ENCODE assay signal across 8 mouse cellular contexts in genomic region chr2:168600750-168601490, GRCm38 (mm10). TPM values are rescaled to one million over a fixed set of nuclear protein-coding genes. Genes with fewer than 3 reads are reported as not detected.
DNase-seq lines count a peak whose midpoint lies in the region; ATAC-seq and TF ChIP-seq lines count a peak whose summit lies in the region.

No protein-coding gene starts in this region.

- peak overlapping the region; percentile 1 for H3K9ac ChIP-seq in ES-Bruce4 (ENCODE audit: low read depth, poor library complexity, severe bottlenecking)
- peak overlapping the region; percentile 69 for H3K9ac ChIP-seq in hindbrain, embryonic 14.5 days
- H3K9ac ChIP-seq in limb, embryonic 14.5 days (ENCODE audit: low read depth, low read length, severe bottlenecking), result peak overlapping the region; percentile 78

- no peaks in the 10 kb centered on the region for H3K79me3 ChIP-seq in C2C12 (ENCODE audit: low read depth)

- TF ChIP-seq EP300 in ES-Bruce4 (IDR thresholded peaks at IDR 0.05; ENCODE audit: insufficient read depth, low read depth, low read length), result no peak

- peak; percentile 62 for DNase-seq in embryonic facial prominence, embryonic 10.5 days (ENCODE audit: low spot score)
- peak; percentile 66 for DNase-seq in hindbrain, embryonic 14.5 days (ENCODE audit: low spot score)
- no peak for DNase-seq in limb, embryonic 14.5 days (ENCODE audit: low spot score)
- DNase-seq in right cerebral cortex, adult 2 months (ENCODE audit: low spot score in 2 of 2), result peak; percentile 67 to 69
- no peak for DNase-seq in yolk sac, embryonic 10.5 days (ENCODE audit: low spot score)
- DNase-seq in MN1 (ENCODE audit: low spot score), result no peak

- TF ChIP-seq CTCF in C2C12 (IDR thresholded peaks at IDR 0.05; ENCODE audit: control insufficient read depth, insufficient read depth, insufficient read length) (no peak), ES-Bruce4 (IDR thresholded peaks at IDR 0.05; ENCODE audit: low read depth, low read length) (no peak)

- no peaks in the 10 kb centered on the region for H3K9me3 ChIP-seq in ES-Bruce4 (replicated peaks; ENCODE audit: control insufficient read depth, insufficient read depth, low read length, poor library complexity, severe bottlenecking)
- no peaks in the 10 kb centered on the region for H3K9me3 ChIP-seq in embryonic facial prominence, embryonic 10.5 days
- H3K9me3 ChIP-seq in hindbrain, embryonic 14.5 days (ENCODE audit: control insufficient read depth, low read length), result no peaks in the 10 kb centered on the region
- H3K9me3 ChIP-seq in limb, embryonic 14.5 days (ENCODE audit: control insufficient read depth, low read length), result no peaks in the 10 kb centered on the region

- no peak overlapping the region for H3K27ac ChIP-seq in ES-Bruce4 (ENCODE audit: insufficient read depth, low read length)
- peak overlapping the region; percentile 80 for H3K27ac ChIP-seq in embryonic facial prominence, embryonic 10.5 days (replicated peaks)
- H3K27ac ChIP-seq in hindbrain, embryonic 14.5 days, result peak overlapping the region; percentile 66
- peak overlapping the region; percentile 89 for H3K27ac ChIP-seq in limb, embryonic 14.5 days (replicated peaks; ENCODE audit: low read depth, low read length)

- H3K4me3 ChIP-seq in C2C12 (ENCODE audit: insufficient read depth, poor library complexity, severe bottlenecking) (peak overlapping the region; percentile 30), ES-Bruce4 (ENCODE audit: low read depth, low read length) (peak overlapping the region; percentile 59)
- peak overlapping the region; percentile 68 for H3K4me3 ChIP-seq in embryonic facial prominence, embryonic 10.5 days
- H3K4me3 ChIP-seq in hindbrain, embryonic 14.5 days (replicated peaks; ENCODE audit: low read length), result peak overlapping the region; percentile 48
- peak overlapping the region; percentile 59 for H3K4me3 ChIP-seq in limb, embryonic 14.5 days (replicated peaks; ENCODE audit: low read length)

- TF ChIP-seq POLR2A in ES-Bruce4 (IDR thresholded peaks at IDR 0.05; ENCODE audit: insufficient read depth, low read length), result no peak
- TF ChIP-seq POLR2A in limb, embryonic 14.5 days (IDR thresholded peaks at IDR 0.05; ENCODE audit: borderline replicate concordance, extremely low read depth, insufficient read depth, insufficient read length), result no peak

- H3K27me3 ChIP-seq in C2C12 (ENCODE audit: control insufficient read depth, insufficient read depth, insufficient read length), result peaks cover 4% of the 10 kb centered on the region
- no peaks in the 10 kb centered on the region; the same call in 1 of the 2 replicates for H3K27me3 ChIP-seq in ES-Bruce4 (ENCODE audit: control insufficient read depth, insufficient read depth, low read length, poor library complexity, severe bottlenecking)
- peaks cover 95% of the 10 kb centered on the region for H3K27me3 ChIP-seq in embryonic facial prominence, embryonic 10.5 days (replicated peaks; ENCODE audit: low read depth, poor library complexity, severe bottlenecking)
- peaks cover 27% of the 10 kb centered on the region for H3K27me3 ChIP-seq in hindbrain, embryonic 14.5 days (ENCODE audit: control insufficient read depth, insufficient read depth, low read length)
- peaks cover 5% of the 10 kb centered on the region; the same call in 1 of the 2 replicates for H3K27me3 ChIP-seq in limb, embryonic 14.5 days (ENCODE audit: control insufficient read depth, insufficient read depth, low read length)

- WGBS in embryonic facial prominence, embryonic 10.5 days, result 1% methylated on average over 32 of the region's 32 CpGs
- WGBS in hindbrain, embryonic 14.5 days, result under 1% methylated on average over 32 of the region's 32 CpGs
- 2% methylated on average over 23 of the region's 32 CpGs for WGBS in limb, embryonic 14.5 days

- no peak; the same call in 1 of the 2 replicates for ATAC-seq in hindbrain, embryonic 14.5 days (ENCODE audit: low FRiP score)
- no peak for ATAC-seq in limb, embryonic 14.5 days (ENCODE audit: low FRiP score, low read depth)

- H3K4me2 ChIP-seq in hindbrain, embryonic 14.5 days (replicated peaks), result peak overlapping the region; percentile 78
- peak overlapping the region; percentile 88 for H3K4me2 ChIP-seq in limb, embryonic 14.5 days (replicated peaks; ENCODE audit: low read depth, low read length, severe bottlenecking)

- no peaks in the 10 kb centered on the region for H3K36me3 ChIP-seq in C2C12 (ENCODE audit: control insufficient read depth, insufficient read depth)
- H3K36me3 ChIP-seq in ES-Bruce4 (ENCODE audit: control insufficient read depth, insufficient read depth, low read length, poor library complexity, severe bottlenecking), result no peaks in the 10 kb centered on the region
- no peaks in the 10 kb centered on the region for H3K36me3 ChIP-seq in embryonic facial prominence, embryonic 10.5 days (replicated peaks)
- no peaks in the 10 kb centered on the region for H3K36me3 ChIP-seq in hindbrain, embryonic 14.5 days (replicated peaks; ENCODE audit: control insufficient read depth, insufficient read depth)
- no peaks in the 10 kb centered on the region for H3K36me3 ChIP-seq in limb, embryonic 14.5 days (ENCODE audit: control insufficient read depth, insufficient read depth, low read length)

- H3K4me1 ChIP-seq in ES-Bruce4 (ENCODE audit: control insufficient read depth, insufficient read depth, low read length), result no peaks in the 10 kb centered on the region
- H3K4me1 ChIP-seq in embryonic facial prominence, embryonic 10.5 days, result peaks cover 43% of the 10 kb centered on the region
- H3K4me1 ChIP-seq in hindbrain, embryonic 14.5 days (replicated peaks; ENCODE audit: control insufficient read depth, insufficient read depth, low read length), result peaks cover 22% of the 10 kb centered on the region; the same call in 1 of the 2 replicates
- peaks cover 41% of the 10 kb centered on the region for H3K4me1 ChIP-seq in limb, embryonic 14.5 days (ENCODE audit: control insufficient read depth, insufficient read depth, low read length)

- no peaks in the 10 kb centered on the region for H3K79me2 ChIP-seq in C2C12 (ENCODE audit: control insufficient read depth, insufficient read depth)

- H3ac ChIP-seq in C2C12 (ENCODE audit: control insufficient read depth, insufficient read length, low read depth), result peak overlapping the region; percentile 33

TF ChIP-seq in C2C12, 6 proteins besides CTCF, POLR2A, EP300 and RAD21:
- TF ChIP-seq MYOG (IDR thresholded peaks at IDR 0.05; ENCODE audit: control insufficient read depth, extremely low read depth, insufficient read length) (no peak), FOSL1 (IDR thresholded peaks at IDR 0.05; ENCODE audit: insufficient read depth, low read length, poor library complexity, severe bottlenecking) (no peak), MAX (IDR thresholded peaks at IDR 0.05) (no peak), CEBPB (IDR thresholded peaks at IDR 0.05; ENCODE audit: low read depth) (no peak), USF1 (IDR thresholded peaks at IDR 0.05; ENCODE audit: low read depth) (no peak), MYOD1 (IDR thresholded peaks at IDR 0.05; ENCODE audit: control insufficient read depth, insufficient read length, low read depth) (no peak)

RNA-seq across cellular contexts. Expression of gene Nfatc2, which starts 0.5 kb away (rescaled TPM):
- polyA plus RNA-seq in C2C12 (2012; fragmentation: generic; extraction: Trizol) (0.07 TPM), ES-Bruce4 (2011; ENCODE audit: insufficient read depth, insufficient read length, low read depth, missing spikeins) (7.8 and 8.7 TPM in 2 replicates)
- polyA plus RNA-seq in embryonic facial prominence, embryonic 10.5 days (2016; fragmentation: Nextera tagmentation; extraction: Ambion mirVana), result 0.45 and 0.66 TPM in 2 replicates
- polyA plus RNA-seq in hindbrain, embryonic 14.5 days (2014; fragmentation: Nextera tagmentation; extraction: Ambion mirVana), result 3.4 and 3.7 TPM in 2 replicates
- polyA plus RNA-seq in limb, embryonic 14.5 days (2012; rRNA removed), result 9.4 and 11.4 TPM in 2 replicates
- polyA plus RNA-seq in limb, embryonic 14.5 days (2014; fragmentation: Nextera tagmentation; extraction: Ambion mirVana), result 8.8 and 9.0 TPM in 2 replicates

Comparison
In these comparisons a context has a peak if more than half of its experiments do, and no peak if none do; other contexts are left out.
1. H3K9ac ChIP-seq: peak in every context shown above with its lines; median percentile 78 in limb, embryonic 14.5 days; 69 in hindbrain, embryonic 14.5 days; 1 in ES-Bruce4.
2. DNase-seq: peak in embryonic facial prominence, embryonic 10.5 days (single experiment), hindbrain, embryonic 14.5 days (single experiment) and right cerebral cortex, adult 2 months (2 of 2); none in limb, embryonic 14.5 days (single experiment), yolk sac, embryonic 10.5 days (single experiment) and MN1 (single experiment).
3. Peak in every context shown above with its lines, with median percentiles within 50 percentile points of each other: H3K4me3 ChIP-seq.